Mouse (Mus musculus) cerebellum, adult 2 months (tissue): ENCODE data around the gene Art5.

Experiments used
- CTCF ChIP-seq: fragments of 200-500 bp; IDR thresholded peaks from 2 replicates; pipeline ENCODE4 v1.5.1; 2011; ENCODE audit warnings: low read depth, mild to moderate bottlenecking, control low read depth, low read length, moderate library complexity, borderline replicate concordance; ENCODE audit not compliant: insufficient read depth
- POLR2A ChIP-seq: fragments of 200-500 bp; IDR thresholded peaks from 2 replicates; pipeline ENCODE4 v1.6.1; 2011; ENCODE audit warnings: low read length, control low read depth, borderline replicate concordance; ENCODE audit not compliant: insufficient read depth

DNA sequence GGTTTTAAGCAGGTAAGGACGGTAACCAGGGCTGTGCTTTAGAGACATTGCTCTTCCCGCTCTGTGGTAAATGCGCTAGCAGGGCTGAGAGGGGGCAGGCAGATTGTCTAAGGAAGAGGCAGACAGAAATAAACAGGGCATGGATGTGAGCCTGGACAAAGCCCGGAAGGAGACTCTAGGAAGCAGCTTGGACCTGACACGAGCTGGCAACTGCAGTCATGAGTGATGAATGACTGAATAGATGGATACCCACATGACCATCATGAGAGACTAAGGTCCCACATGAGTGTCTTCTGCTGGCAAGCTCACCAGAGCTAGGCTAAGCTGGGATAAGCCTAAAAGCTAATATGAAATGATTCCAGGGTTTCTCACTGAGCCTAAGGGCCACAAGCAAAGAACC lies 5.2 kb downstream of the Art5 start:
- TF ChIP-seq CTCF, result no peak
- no peak for TF ChIP-seq POLR2A
